Mouse (Mus musculus) small intestine, adult 2 months (tissue): ENCODE results near the gene Gpr62. TPM values are rescaled to one million over a fixed set of nuclear protein-coding genes. Genes with fewer than 3 reads are reported as not detected.

Experiments used
- H3K27ac ChIP-seq: fragments of 200-500 bp; 2 replicates; pipeline ENCODE4 v1.5.1; 2012; ENCODE audit warnings: low read depth, low read length, control low read depth, inconsistent platforms; ENCODE audit not compliant: insufficient read depth
- H3K27me3 ChIP-seq: fragments of 200-500 bp; 2 replicates; pipeline ENCODE4 v1.6.1; 2012; ENCODE audit warnings: mild to moderate bottlenecking, moderate library complexity, low read length, inconsistent platforms; ENCODE audit not compliant: control insufficient read depth, insufficient read depth
- H3K36me3 ChIP-seq: fragments of 200-500 bp; 2 replicates; pipeline ENCODE4 v1.6.1; 2012; ENCODE audit warnings: mild to moderate bottlenecking, low read length, control low read depth, inconsistent platforms; ENCODE audit not compliant: control insufficient read depth, insufficient read depth
- H3K4me1 ChIP-seq: fragments of 200-500 bp; 2 replicates; pipeline ENCODE4 v1.6.1; 2012; ENCODE audit warnings: low read length, inconsistent platforms, mixed read lengths; ENCODE audit not compliant: control insufficient read depth, insufficient read depth, insufficient read length
- H3K4me3 ChIP-seq: fragments of 200-500 bp; 2 replicates; pipeline ENCODE4 v1.5.1; 2012; ENCODE audit warnings: low read depth, mild to moderate bottlenecking, control low read depth, inconsistent platforms, low read length, moderate library complexity
- CTCF ChIP-seq: fragments of 200-500 bp; IDR thresholded peaks from 2 replicates; pipeline ENCODE4 v1.5.1; 2012; ENCODE audit warnings: low read depth, mild to moderate bottlenecking, control low read depth, inconsistent platforms, low read length, moderate library complexity, mixed read lengths; ENCODE audit not compliant: insufficient replicate concordance, insufficient read length; ENCODE audit errors: extremely low read depth
- POLR2A ChIP-seq: fragments of 200-500 bp; IDR thresholded peaks from 2 replicates; pipeline ENCODE4 v1.6.1; 2012; ENCODE audit warnings: low read depth, mild to moderate bottlenecking, control low read depth, inconsistent platforms, low read length, moderate library complexity
- WGBS: fragments of 180-500 bp; shearing (Covaris S2); methylation state at CpG from one replicate; pipeline ENCODE4 v1.1.7; 2018; 5-methylcytosine and 5-hydroxymethylcytosine counted together
- polyA plus RNA-seq: library from polyadenylated mRNA; depleted of rRNA; stranded (reverse); fragments of >200 nt; gene quantifications from 2 replicates; pipeline ENCODE4 v1.2.3, GENCODE M21; 2012

Gpr62 gene
- polyA plus RNA-seq, 1 experiment: 0.39 TPM

DNA sequence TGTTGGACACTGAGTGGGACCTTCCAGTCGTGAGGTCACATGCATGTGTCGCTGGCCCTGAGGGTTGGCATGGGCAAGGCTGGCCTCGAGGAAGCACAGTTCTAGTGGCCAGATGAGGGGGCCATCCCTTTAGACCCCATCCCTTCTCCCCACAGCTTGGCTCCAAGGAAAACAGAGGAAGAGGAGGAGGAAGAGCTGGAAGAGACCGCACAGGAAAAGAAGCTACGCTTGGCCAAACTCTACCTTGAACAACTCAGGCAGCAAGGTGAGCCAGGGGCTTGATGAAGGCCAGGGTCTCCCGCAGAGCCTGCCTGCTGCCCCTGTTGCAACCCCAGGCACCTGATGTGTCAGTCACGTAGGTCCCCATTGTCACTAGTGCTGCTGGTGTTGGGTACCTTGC, 14.8 kb upstream of the Gpr62 start:
- peaks cover 31% of the 10 kb centered on the region for H3K36me3 ChIP-seq
- TF ChIP-seq POLR2A (no peak), CTCF (no peak)
- H3K27ac ChIP-seq: no peak overlapping the region
- peaks cover 14% of the 10 kb centered on the region for H3K4me1 ChIP-seq
- no peak overlapping the region for H3K4me3 ChIP-seq
- no peaks in the 10 kb centered on the region for H3K27me3 ChIP-seq
- WGBS: 94% methylated on average over 7 of the region's 7 CpGs

DNA sequence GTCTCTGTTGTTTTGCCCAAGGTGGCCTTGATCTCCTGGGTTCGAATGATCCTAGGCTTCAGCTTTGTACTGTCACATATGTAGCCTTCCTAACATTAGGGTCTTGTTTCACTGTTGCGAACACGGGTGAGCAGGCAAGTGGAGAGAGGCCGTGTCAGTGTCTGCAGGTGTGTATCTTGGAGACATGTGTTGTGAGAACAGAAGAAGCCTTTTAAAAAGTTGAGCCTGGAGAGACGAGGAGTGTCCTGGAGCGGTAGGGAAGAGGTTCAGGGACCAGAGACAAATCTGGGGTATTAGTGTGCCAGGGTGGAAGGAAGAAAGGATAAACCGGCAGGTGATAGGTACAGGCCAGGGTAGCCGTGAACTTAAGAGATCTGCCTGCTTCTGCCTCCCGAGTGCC, 12.4 kb upstream of the Gpr62 start:
- 62% methylated on average over 9 of the region's 9 CpGs for WGBS
- Histone ChIP-seq H3K4me3 (peak overlapping the region; percentile 72; the same call in 1 of the 2 replicates), H3K27ac (no peak overlapping the region), H3K36me3 (peaks cover 12% of the 10 kb centered on the region), H3K4me1 (peaks cover 24% of the 10 kb centered on the region), H3K27me3 (no peaks in the 10 kb centered on the region)
- TF ChIP-seq POLR2A (no peak), CTCF (no peak)

DNA sequence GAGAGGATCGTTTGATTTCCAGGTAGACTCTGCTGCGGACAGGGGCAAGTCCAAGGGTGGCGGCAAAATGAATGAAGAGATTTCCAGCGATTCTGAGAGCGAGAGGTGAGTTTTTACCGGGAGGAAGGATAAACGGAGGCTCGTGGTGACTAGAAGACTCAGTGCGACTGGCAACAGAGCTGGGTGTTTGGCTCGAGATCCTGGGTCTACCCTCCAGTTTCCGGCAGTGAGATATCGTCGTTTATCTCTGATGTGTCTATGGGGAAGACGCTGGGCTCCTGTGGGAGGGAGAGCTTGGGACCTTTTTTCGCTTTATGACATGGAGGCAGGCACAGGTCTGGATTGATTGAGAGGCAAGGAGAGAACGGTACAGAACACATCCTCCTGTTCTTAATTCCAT, 11.9 kb upstream of the Gpr62 start:
- TF ChIP-seq POLR2A (no peak), CTCF (no peak)
- H3K27ac ChIP-seq: no peak overlapping the region
- WGBS: under 1% methylated on average over 16 of the region's 16 CpGs
- H3K27me3 ChIP-seq: no peaks in the 10 kb centered on the region
- H3K4me1 ChIP-seq: peaks cover 24% of the 10 kb centered on the region
- peaks cover 8% of the 10 kb centered on the region for H3K36me3 ChIP-seq
- H3K4me3 ChIP-seq: peak overlapping the region; percentile 72

DNA sequence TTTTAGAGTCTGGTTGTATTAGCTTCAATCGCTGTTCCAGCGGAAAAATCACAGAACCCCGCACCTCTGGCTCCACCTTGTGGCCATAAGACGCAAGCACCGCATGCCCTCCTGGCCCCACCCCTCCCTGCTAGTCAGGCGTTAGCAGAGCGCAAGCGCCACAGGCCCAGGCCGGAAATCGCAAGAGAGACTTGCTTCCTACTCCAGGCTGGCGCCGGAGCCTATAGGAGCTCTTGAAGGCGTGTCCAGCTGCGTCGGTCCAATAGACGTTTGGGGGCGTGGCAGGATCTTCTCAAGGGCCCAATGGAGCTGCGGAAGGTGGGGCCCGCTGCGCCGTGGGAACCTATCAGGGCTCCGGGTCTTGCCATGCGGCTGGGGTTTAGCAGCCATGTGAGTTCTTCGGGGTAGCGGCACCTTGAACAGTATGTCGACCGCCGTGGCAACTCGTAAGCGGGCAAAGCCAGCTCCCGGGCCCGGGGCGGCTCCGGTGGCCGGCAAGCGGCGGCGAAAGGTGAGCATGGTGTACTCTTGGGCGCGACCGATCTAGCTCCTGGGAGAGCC, 11.3 kb upstream of the Gpr62 start, which contains the start of gene Parp3:
TSS of gene Parp3 (minus strand) at position 26 of the 561 bp plus-strand sequence.
- Histone ChIP-seq H3K36me3 (peaks cover 7% of the 10 kb centered on the region), H3K4me1 (peaks cover 24% of the 10 kb centered on the region), H3K27me3 (no peaks in the 10 kb centered on the region), H3K4me3 (peak within 1 kb of the TSS; percentile 72), H3K27ac (peak within 1 kb of the TSS; percentile 73)
- WGBS: under 1% methylated on average over 41 of the region's 41 CpGs
- TF ChIP-seq CTCF (peak; percentile 97), POLR2A (no peak)

DNA sequence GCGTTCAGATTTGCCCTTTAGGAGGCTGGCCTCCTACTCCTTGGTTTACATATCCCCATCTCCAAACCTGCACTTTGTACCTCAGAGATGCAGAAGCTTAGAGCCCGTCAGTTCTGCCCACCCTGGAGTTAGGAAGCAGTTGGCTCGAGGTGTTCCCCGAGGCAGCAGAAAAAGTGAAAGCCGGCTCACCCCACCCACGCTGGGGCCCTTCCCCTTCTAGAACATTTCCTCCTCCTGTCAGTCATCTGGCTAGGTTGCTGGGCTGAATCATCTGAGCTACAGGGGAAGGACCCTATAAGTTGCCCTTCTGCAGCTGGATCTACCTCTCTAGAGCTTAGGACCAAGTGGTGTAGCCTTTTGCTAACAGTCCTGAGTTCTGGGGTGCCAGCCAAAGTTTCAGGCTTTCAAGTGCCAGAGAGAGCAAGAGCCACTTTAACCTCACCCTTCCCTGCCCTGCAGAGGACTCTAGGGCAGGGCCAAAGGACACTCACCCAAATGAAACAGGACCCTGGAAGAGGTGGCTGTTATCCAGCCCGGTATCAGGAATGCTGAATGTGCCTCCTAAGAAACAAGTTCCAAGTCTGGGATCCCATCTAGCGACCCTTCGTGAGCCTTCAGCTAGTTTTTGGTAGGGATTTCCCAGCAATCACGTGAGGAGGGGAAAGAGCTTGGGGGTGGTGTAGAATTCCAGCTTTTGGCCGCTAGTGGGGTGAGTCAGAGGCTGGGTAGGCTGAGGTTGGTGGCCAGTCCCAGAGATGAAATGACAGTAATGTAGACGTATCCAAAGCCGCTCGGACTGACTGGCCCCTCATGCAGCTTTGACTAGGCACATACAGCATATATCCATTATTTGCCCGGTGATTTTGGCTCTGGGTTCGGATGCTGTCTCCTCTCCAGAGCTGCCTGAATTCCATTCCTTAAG, 10.5 kb upstream of the Gpr62 start:
- 4% methylated on average over 16 of the region's 16 CpGs for WGBS
- peak overlapping the region; percentile 73 for H3K27ac ChIP-seq
- no peaks in the 10 kb centered on the region for H3K27me3 ChIP-seq
- TF ChIP-seq POLR2A: no peak
- TF ChIP-seq CTCF: no peak
- peaks cover 27% of the 10 kb centered on the region for H3K4me1 ChIP-seq
- peaks cover 3% of the 10 kb centered on the region; the same call in 1 of the 2 replicates for H3K36me3 ChIP-seq
- H3K4me3 ChIP-seq: peak overlapping the region; percentile 56

DNA sequence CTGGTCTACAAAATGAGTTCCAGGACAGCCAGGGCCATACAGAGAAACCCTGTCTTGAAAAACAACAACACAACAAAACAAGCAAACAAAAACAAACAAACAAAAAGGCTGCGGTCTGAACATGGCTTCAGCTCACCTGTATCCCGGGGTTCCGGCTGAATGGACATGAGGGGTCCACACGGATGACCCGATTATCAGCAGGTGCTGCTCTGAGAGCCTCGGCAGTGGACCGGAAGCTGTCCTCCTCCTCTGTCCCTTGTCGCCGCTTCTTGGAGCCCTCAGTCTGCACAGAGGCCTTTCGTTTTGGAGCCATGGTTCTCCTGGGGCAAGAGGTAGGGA, 9.9 kb upstream of the Gpr62 start, which contains the start of gene Rrp9:
TSS of gene Rrp9 (plus strand) at position 301 of the 339 bp plus-strand sequence.
- Histone ChIP-seq H3K36me3 (no peaks in the 10 kb centered on the region; the same call in 1 of the 2 replicates), H3K4me1 (peaks cover 27% of the 10 kb centered on the region), H3K4me3 (peak within 1 kb of the TSS; percentile 56), H3K27me3 (no peaks in the 10 kb centered on the region), H3K27ac (peak within 1 kb of the TSS; percentile 73)
- TF ChIP-seq CTCF: no peak
- no peak for TF ChIP-seq POLR2A
- 55% methylated on average over 10 of the region's 10 CpGs for WGBS

DNA sequence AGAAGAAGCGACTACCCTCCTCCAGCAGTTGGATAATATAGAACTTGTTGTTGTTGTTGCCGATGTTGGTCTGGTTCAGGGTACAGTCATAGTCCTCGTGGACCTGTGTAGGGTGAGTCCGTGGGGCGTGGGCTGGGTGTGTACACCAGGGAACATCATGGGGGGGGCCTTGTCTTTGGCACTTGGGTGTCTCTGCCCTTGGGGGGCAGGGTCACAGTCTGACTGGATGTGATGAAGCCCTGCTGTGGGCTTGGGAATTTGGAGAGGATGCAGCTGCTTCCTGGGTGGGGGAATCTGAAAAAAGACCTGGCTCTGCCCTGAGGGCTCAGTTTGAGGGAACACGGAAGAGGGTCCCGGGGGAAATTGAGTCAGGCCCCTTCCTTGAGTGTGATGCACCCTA, 9.3 kb upstream of the Gpr62 start:
- Histone ChIP-seq H3K27ac (no peak overlapping the region), H3K27me3 (no peaks in the 10 kb centered on the region), H3K4me3 (peak overlapping the region; percentile 56), H3K36me3 (no peaks in the 10 kb centered on the region; the same call in 1 of the 2 replicates), H3K4me1 (peaks cover 27% of the 10 kb centered on the region)
- TF ChIP-seq CTCF (no peak), POLR2A (no peak)
- WGBS: 57% methylated on average over 7 of the region's 7 CpGs
